Mouse (Mus musculus) c-Kit-positive CD71-positive TER-119-negative erythroid progenitor cells, embryonic 14.5 days (primary cell): ENCODE measurements around the gene Scn1b.

Experiments
- DNase-seq: peaks from one replicate; pipeline ENCODE4 v3.0.0-alpha.2; 2013; ENCODE audit warnings: low read depth

Gene Scn1b

DNA sequence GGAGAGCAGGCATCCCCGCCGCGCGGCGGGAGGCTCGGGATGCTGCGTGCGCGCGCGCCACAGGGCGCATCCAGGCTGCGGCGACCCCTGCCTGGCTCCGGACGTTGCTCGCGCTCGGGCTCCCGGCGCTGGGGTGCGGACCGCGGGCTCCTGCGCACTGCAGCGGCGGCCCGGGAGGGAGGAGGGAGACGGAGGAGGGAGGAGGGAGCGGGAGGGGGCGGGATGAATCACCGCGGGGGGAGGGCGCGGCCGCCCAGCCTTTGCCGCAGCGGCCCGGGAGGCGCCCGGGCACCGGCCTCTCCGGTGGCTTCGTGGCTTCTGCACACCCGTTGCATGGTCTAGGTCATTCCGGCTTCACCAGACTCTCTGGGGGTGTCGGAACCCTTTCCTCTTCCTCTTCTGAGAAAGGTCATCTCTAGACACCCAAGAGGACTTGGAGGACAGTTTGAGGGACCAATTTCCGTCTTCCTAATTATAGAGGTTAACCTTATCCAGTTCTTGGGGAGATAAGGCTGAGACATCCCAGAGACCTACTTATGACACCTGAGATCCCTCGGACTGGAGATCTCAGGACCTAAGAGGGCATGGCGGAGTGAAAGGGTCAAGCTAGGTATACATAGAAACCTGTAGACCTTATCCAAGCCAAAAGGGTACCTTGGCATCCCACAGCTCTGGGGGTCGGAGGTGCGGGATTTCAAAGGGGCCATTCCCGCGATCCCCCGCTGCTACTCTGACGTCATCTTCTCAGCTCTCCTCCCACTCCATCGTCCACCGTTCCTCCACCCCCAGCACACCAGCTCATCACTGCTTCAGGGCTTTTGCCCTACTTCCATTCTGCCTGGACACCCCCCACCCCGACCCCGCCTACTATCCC is at the start of gene Scn1b:
TSS of gene Scn1b (minus strand) at position 153 of the 874 bp plus-strand sequence.
- no peak for DNase-seq

DNA sequence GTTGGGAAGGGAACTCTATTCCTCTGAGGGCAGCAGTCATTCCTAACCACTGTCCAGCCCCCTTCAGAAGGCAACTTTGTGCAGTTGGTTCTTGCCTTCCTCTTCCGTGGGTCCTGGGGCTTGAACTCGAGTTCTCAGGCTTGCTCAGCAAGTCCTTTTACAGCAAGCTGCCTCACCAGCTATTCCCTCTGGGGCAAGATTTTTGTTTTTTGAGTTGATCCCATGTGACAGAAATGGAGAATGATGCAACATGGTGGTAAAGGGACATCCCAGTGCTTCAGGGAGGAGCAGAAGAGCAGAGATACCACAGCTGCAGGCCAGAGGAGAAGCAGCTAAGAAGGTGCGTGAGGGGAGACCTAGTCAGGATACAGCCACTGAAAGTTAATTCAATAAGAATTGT is 48.3 kb upstream of the Scn1b start:
- DNase-seq: no peak

DNA sequence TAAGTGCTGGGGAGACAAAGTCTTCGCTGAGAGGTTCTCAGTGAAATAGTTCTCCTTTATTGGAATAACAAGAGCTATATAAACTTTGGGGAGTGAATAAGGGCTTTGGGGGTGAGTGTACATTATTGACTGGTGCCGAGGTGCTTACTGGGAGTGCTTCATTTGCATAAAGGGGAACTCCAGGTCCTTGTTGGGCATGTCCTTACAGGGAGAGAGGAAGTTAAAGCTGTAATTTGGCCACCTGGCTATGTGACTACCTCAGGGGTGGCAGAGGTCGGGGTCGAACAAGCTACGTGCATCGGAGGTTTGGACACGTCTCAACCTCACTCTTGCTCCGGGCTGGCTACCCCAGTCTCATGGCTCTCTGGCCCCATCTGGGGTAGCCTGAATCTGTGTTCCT is 47.7 kb upstream of the Scn1b start:
- no peak for DNase-seq

DNA sequence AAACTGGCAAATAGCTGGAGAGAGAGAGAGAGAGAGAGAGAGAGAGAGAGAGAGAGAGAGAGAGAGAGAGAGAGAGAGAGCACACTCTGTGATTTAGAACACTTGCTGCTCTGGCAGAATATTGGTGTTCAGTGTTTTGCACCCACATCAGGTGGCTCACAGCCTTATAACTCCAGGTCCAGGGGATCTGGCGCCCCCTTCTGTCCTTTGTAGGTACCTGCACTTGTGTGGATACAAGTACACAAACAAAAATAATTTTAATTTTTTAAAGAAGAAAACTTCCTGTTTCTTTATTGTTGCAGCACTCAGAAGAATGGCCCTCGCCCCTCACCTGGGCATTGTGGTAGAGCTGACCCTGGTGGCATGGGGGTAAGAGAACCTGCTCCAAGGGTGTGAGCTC is 45.4 kb upstream of the Scn1b start:
- DNase-seq: no peak

DNA sequence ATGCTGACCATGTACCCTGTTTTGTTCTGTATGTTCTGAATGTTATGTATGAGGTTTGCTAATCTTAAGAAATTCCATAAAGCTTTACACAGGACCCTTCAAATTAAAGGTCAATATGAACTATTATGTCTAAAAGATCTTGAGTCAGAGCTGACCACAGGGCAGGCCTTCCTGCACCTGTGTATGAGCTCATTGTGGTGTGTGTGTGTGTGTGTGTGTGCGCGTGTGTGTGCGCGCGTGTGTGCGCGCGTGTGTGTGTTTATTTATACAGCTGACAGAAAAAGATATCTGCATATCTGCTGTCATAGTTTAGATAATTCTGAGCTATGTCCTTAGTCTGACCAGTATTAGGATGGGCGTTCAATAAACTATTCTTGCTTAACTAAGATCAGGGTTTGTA is 43.7 kb upstream of the Scn1b start:
- DNase-seq: no peak

DNA sequence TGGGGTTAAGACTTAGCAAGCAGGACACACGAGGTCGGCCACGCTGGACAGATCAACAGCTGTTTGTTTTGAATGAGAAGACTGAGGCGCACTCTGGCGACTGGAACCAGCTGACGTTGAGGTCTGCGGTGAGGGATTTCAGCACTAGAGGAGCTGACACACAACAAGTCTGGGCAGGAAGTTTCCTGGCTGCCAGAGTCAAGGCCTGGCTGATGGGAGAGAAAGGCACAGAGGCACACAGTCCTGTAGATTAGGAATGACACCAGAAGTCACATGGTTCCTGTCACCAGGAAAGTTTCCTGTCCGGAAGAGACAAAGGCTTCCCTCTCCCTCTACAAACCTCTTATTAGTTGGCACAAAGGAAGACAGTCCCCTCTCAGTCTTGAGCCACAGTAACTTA is 41.6 kb upstream of the Scn1b start:
- DNase-seq: no peak

DNA sequence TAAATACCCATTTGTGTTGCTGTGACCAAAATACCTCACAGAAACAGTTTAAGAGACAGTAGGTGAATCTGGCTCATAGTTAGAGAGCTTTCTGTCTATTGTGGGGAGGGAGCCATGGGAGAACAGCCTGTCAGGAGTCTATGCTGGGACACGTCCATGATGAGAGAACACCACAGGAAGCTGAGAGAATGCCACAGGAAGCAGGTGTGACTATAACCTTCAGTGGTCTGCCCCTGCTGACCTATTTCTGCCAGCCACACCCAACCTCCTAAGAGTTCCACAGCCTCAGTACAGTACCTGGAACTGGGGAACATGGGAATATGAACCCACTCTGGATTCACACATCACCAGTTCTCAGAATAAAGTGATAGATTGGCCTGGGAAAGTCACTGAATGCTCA is 37.9 kb upstream of the Scn1b start:
- no peak for DNase-seq

DNA sequence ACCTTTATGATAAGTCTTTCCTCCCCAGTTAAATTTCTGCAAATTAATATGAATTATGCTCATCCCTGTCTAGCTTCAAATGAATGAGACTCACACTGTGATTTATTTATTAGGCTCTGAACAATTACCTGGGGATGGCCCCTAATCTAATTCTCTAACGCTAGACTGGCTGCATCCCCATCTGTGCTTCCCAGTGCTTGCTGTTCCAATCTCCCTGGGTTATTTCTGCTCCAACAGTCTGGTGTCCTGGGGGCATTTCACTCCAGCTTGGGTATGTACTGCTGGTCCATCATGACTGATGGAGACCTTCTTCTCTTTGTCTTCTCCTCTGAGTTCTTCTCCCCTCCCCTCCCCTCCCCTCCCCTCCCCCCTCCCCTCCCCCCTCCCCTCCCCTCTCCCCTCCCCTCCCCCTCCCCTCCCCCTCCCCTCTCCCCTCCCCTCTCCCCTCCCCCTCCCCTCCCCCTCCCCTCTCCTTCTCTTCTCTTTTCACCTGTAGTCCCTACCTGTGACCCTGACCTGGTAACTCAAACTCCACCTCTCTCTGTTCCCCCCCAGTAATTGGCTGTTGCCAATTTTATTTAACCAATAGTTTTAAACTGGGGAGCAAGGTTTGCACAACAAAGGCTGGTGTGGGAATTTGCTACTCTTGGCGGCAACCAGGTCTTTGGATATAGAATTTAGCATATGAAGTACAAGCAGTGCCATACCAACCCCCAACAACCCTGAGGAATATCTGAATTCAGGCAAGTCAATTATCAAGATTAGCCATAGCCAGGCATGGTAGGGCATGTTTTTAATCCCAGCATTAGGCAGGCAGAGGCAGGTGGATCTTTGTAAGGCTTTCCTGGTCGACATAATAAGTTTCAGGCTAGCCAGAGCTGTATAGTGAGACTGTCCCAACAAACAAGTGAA is 37.1 kb upstream of the Scn1b start:
- DNase-seq: no peak

DNA sequence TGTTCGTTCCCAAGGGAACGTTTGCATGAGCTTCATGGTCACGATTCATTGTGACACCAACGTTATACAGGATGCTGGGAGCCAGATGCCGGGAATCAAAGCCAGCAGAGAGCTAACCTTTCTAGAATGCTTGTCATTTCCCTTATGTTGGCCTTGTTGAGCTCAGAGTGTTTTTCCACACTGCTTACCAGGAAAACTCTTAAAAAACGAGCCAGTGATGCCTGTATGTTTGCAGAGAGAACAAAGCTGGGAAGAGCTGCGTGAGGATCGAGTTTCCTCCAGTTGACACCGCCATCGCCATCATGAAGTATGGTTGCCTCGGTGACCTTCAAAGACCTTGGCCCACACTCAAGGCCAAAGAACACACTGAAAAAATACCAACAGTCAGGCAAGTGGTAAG is 35.5 kb upstream of the Scn1b start:
- DNase-seq: no peak

DNA sequence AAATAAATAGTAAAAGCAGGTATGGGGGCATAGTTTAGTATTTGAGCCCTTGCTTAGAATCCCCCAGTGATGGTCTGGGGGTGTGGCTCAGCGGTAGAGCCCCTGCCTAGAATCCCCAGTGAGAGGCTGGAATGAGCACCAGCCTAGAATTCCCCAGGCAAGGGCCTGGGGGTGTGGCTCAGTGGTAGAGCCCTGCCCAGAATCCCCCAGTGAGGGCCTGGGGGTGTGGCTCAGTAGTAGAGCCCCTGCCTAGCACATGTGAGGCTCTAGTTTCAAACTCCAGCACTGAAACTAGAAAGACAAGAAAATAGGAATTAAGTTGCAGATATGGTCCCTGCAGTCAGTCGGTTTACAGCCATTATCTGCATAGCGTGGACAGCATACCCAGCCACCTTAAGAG is 35.0 kb upstream of the Scn1b start:
- no peak for DNase-seq

DNA sequence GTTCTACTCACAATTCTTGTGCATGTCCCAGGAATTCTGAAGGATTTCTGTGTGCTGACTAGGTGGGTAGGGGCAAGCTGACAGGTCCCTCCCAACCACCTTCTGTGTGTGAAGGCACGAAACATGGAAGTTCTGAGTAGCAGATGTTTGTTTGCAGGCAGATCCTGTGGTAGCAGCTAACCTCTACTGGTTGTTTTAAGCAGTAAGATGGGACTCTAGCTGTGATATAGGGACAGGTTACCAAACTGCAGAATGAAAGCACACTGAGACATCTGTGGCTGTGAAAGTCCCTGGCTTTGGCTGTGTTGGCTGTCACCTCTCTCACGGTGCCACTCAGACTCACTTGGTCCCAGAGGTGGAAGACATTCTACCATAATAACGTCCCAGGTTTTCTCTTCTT is 34.4 kb upstream of the Scn1b start:
- no peak for DNase-seq

DNA sequence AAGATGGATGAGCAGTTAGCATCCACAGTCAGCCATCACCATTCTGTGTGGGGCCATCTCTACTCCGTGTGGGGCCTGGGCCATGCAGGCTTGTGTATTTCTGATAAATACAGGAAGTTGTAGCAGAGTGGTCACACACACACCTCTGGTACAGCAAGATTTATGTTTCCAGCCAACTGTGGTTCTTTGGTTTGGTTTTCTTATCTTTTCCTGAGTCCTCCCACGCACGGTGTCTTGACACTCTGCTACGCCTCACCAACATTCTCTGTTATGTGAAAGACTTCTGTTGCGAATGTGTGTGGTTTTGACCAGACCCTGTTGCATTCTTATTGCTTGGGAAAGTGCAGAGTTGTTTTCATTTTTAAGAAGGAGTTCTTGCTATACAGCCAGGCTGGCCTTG is 34.0 kb upstream of the Scn1b start:
- DNase-seq: no peak

DNA sequence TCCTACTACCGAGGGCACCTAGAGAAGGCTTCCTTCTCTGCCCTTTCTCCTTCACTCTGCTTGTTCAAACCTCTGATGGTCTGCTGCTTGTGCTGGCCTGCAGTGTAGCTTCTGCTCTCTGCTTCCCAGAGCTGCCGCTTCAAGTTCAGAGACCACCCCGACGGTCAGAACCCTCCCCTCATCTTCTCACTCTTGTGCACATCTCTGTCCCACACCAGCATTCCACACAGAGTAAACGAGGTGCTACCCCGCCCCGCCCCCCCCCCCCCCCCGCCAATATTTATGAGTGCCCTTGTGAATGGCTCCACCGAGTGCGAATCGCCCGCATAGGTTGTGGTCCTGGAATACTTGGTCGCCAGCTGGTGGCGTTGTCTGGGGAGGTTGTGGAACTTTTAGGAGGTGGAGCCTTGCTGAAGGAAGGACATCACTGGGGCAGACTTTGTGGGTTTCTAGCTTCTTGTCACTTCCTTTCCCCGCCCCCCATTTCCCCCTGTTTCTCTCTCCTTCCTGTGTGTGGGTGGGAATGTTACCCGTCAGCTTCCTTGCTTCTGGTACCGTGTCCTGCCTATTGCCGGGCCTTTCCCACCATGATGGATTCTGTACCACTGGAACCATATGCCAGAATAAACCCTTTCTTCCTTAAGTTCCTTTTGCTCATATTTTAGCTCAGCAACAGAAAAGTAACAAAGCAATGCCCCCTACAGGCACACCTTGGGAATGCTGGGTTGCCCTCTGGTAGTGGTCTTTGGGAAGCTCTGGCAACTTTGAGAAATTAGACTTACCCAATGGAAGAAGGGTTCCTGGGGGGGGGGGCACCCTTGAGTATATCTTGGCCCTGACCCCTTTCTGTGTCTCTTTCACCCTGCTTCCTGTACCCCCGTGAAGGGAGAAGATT is 29.5 kb upstream of the Scn1b start:
- no peak for DNase-seq

DNA sequence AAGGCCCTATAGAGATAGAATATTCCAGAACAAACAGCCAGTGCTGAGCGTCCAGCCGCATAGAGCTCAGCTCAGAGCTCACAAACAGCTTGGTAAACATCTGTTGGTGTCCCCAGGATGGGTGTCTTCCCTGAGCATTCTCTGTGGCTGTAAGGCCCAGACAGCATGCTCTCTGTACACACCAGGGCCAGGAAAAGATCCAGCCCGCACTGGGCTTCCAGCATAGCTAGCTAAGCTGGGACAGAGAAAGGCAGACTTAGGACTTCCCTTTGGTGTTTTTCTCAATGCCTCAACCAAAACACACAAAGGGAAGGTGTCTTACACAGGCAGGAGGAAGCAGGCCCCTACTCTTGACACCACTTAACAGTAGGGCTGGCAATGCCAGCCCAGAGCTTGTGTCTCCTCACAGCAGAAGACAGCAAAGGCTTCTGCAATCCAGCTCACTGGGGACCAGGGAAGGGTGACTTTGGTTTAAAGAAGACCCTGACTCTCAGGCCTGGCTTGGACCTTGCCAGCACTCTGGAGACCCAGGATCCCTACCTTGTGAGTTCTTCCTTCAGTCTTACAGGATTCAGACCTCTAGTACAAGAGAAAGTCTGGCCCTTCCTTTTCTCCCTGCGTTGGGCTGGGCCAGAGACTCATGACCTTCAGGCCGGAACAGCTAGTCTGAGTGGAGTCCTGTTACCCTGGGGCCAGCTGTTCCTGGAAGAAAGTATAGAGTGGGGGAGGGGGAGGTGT is 28.7 kb upstream of the Scn1b start, which contains the start of gene Gramd1a:
TSS of gene Gramd1a (minus strand) at position 601 of the 738 bp plus-strand sequence.
- no peak for DNase-seq

DNA sequence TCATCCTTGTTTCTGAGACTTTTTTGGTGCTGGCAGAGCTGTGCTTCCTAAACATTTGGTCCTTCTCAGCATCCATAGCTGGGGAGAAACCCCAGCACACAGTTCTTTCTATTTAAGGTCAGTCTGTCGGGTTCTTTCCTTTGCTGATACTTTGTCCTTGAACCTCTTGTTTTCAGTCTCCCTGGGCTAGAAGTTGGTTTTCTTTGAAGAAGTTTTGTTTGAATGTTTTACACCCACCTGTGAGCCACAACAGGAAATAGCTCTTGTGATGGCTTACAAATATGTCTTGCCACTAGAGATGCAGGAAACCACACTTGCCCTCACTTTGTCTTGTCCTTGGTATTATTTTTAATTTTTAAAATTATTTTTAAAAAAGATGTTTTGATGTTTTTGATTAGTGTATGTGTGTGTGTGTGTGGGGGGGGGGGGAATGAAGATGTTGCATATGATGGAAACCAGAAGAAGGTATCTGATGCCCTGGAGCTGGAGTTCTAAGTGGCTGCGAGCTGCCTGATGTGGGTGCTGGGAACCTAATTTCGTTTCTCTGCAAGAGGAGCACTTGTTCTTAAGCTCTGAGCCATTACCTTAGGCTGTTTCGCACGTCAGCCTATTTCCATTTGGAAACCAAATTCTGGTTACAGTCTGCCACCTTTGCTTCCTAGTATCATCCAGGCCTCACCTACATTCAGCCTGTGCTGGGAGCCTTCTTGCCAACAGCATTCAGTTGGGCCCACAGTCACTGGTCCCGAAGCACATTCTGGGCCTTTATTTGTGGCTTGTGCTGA is 26.9 kb upstream of the Scn1b start:
- DNase-seq: no peak

DNA sequence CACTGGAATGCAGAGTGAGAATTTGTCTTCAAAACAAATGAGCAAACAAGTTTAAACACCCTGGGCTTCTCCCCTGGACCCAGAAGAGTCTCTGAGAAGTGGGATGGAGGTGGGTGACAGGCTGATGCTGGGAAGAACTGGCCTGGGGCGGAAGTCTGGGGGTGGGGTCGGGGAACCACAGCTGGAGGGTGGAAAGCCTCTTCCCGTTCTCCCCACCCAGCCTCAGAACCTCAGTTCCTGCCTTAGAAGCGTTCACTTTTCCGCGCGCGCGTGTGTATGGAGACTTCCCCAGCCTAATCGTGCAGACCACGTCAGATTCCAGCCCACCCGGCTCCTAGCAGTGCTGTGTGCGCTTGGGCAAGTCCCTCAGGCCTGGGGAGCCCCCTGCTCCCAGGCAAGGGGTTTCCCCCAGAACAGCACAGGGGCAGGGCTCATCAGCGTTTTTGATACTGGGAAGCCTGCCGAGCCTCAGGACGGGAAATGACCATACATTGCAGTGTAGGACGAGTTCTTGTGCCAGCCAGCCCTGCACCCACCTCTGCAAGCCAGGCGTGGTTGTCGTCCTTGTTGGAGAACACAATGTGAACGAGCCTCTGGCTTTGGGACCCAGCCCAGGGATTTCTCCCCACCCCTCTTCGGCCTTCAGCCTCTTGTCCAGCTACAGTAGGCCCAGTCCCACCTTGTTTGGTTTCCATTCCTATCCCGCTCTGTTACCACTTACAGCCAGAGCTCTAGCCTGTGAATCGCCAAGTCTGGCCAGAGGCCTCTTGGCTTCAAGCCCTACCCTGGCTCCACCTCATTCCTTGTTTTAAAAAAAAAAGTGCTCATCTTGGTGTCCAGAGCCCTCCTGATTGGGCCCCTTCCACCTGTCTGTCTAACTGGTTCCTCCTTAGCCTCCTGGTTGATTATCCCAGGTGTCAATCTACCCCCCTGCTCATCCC is 24.8 kb upstream of the Scn1b start:
- no peak for DNase-seq

DNA sequence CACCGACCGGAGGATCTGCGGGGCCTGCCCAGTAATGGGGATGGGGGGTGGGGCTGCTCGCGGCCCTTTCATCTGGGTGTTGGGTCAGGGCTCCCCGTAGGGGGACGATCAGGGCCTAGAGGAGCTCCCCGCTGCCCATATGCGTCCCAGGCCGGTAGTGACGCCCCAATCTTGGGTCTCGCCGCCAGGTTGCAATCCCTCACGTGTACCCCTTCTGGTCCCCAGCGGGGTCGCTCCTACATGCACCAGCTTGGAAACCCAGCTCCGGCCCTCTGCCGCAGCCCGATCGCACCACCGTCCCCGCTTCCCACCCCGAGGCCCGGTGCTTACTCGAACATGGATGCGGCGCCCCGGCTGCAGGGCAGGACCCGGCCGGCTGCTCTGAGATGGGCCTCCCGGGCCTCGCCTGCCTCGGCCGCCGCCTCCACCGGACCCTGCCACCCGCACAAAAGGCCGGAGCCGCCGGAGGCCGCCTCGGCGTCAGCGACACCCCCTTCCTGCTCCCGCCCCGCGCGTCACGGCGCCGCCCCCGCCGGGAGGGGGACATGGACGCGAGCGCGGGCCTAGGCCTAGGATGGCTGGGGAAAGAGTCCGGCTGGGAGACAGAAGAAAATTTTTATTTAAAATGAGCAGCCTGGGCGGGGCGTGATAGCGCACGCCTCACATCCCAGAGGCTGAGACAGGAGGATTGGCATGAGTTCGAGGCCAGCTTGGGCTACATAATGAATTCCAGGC is 23.9 kb upstream of the Scn1b start:
- DNase-seq: no peak

DNA sequence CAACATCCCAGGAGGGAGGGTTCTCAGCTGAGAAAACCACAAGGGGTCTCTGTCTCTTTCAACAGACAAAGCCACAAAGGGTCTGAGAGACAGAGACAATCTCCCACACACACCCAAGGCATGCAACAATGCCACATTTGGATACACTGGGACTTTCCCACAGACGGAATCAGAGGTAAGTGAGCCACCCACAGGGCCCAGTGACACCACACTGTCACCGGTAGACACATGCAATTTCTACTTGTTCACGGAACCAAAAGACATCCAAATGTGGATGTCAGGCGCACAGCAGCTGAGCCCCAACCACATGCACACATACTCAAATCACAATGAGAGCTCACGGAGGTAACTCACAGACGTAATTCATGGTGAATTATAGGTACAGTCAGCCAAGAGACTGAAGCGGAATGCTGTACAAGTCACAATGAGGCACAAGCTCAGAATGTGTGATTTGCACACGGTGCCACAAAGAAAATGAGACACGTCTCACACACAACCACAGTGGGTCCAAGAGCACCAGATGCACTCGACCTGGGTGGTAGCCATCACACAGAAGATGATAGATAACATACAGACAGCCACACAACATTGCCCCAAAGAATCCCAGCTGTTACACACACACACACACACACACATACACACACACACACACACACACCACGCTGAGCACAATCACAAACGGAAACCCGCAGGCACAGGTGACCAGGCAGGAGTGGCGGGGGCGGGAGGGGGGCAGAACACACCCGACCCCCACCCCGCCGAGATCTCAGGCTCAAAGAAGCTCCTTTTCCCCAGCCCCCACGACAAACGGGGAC is 23.2 kb upstream of the Scn1b start:
- no peak for DNase-seq
